Mouse (Mus musculus) liver (tissue): ENCODE results near the gene Slc16a12.

Experiments used
- DNase-seq: peaks from one replicate; pipeline ENCODE4 v3.0.0-alpha.2; 2020; ENCODE audit warnings: mixed read lengths

The Slc16a12 gene

GRCm38 (mm10) chr19:34726254-34726962 lies 20.7 kb downstream of the Slc16a12 start:
- DNase-seq: no peak

GRCm38 (mm10) chr19:34725418-34725817 lies 21.7 kb downstream of the Slc16a12 start:
- DNase-seq: no peak

GRCm38 (mm10) chr19:34724598-34724997 lies 22.5 kb downstream of the Slc16a12 start:
- no peak for DNase-seq

GRCm38 (mm10) chr19:34722541-34722940 lies 24.5 kb downstream of the Slc16a12 start:
- no peak for DNase-seq

GRCm38 (mm10) chr19:34720130-34720529 lies 27.0 kb downstream of the Slc16a12 start:
- DNase-seq: no peak

- no peak for DNase-seq
Measured at GRCm38 (mm10) chr19:34718963-34719362, 28.1 kb downstream of the Slc16a12 start.

GRCm38 (mm10) chr19:34718478-34718877 lies 28.6 kb downstream of the Slc16a12 start:
- DNase-seq: no peak

GRCm38 (mm10) chr19:34715895-34716294 lies 31.2 kb downstream of the Slc16a12 start:
- no peak for DNase-seq

- no peak for DNase-seq
Measured at GRCm38 (mm10) chr19:34714250-34714666, 32.8 kb downstream of the Slc16a12 start.

- no peak for DNase-seq
Measured at GRCm38 (mm10) chr19:34712050-34712449, 35.0 kb downstream of the Slc16a12 start.

GRCm38 (mm10) chr19:34708221-34708620 lies 38.9 kb downstream of the Slc16a12 start:
- DNase-seq: no peak

- no peak for DNase-seq
Measured at GRCm38 (mm10) chr19:34707571-34707970, 39.5 kb downstream of the Slc16a12 start.

- no peak for DNase-seq
Measured at GRCm38 (mm10) chr19:34706261-34706660, 40.8 kb downstream of the Slc16a12 start.

GRCm38 (mm10) chr19:34705141-34705540 lies 41.9 kb downstream of the Slc16a12 start:
- DNase-seq: no peak

GRCm38 (mm10) chr19:34699300-34699699 lies 47.8 kb downstream of the Slc16a12 start:
- DNase-seq: no peak

- no peak for DNase-seq
Measured at GRCm38 (mm10) chr19:34698852-34699251, 48.2 kb downstream of the Slc16a12 start.

GRCm38 (mm10) chr19:34698432-34698831 lies 48.7 kb downstream of the Slc16a12 start:
- no peak for DNase-seq

GRCm38 (mm10) chr19:34697461-34697860 lies 49.6 kb downstream of the Slc16a12 start:
- no peak for DNase-seq

GRCm38 (mm10) chr19:34696352-34696986 lies 50.6 kb downstream of the Slc16a12 start:
- DNase-seq: no peak

GRCm38 (mm10) chr19:34691402-34691801 lies 55.7 kb downstream of the Slc16a12 start:
- DNase-seq: no peak

GRCm38 (mm10) chr19:34685530-34685929 lies 61.6 kb downstream of the Slc16a12 start:
- DNase-seq: no peak

GRCm38 (mm10) chr19:34684857-34685256 lies 62.2 kb downstream of the Slc16a12 start:
- peak; percentile 34 for DNase-seq

GRCm38 (mm10) chr19:34678428-34678827 lies 68.7 kb downstream of the Slc16a12 start:
- DNase-seq: no peak

- DNase-seq: no peak
Measured at GRCm38 (mm10) chr19:34673476-34673875, 73.6 kb downstream of the Slc16a12 start.
